Mouse (Mus musculus) left cerebral cortex, adult 8-10 months (tissue): ENCODE measurements around the gene Zfp740. TPM values are rescaled to one million over a fixed set of nuclear protein-coding genes. Genes with fewer than 3 reads are reported as not detected.

Experiments used
- DNase-seq, 2 experiments: peaks; one replicate each; pipeline ENCODE4 v3.0.0; 2022; ENCODE audit warnings: low spot score in 2 of 2
- total RNA-seq, 4 experiments: library from RNA; stranded (reverse); gene quantifications; 2 replicates each; pipeline ENCODE4 v1.2.4; 2022

Gene Zfp740
- total RNA-seq, 4 experiments from 2014 or later = 72.4 to 79.4 (median 73.1) TPM

DNA sequence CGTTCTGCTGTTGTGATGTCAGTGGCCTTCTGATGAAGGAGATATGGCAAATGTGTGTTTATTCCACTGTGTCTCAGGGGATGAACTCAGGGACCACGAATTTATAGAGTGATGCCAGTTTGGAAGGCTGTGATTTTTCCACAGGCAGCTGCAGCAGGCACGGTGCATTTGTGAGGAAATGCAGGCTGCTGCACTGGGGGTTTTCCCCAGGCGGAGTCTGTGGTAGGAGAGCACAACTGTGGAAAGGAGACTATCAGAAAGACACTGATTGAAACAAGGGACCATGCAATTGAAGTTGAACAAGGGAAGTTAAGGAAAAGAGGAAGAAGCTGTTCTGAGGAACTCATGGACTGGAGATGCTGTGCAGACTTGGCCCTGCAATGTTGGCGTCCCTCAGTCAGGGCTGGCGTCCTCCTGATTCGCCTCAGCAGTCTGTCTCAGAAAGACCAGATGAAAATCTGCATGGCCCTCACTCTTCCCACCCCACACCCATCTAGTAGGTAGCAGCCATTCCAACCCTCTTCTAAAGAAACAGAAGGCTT lies 10.7 kb upstream of the Zfp740 start:
- no peak for DNase-seq

DNA sequence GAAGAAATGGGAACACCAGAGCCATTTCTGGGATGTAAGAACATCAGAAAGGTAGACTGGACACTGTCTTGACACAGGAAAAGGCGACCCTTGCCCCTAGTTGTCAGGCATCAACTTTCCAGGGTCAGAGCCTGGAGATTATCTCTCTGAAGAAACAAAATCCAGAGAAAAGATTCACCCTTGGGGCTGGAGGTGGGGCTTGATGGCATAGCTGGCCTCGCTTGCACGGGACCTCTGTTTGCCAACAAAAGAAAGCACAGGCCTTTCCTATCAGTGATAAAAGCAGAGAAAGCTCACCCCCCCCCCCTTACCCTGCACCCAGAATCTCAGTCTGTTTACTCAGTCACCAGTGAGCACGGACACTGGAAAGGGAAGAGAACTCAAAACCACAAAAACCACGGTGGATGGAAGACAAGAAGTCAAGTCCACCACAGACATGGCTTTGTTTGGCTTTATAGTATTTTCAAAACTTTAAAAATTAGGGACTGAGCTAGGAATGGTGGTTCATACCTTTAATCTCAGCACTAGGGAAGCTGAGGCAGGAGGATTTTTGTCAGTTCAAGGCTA lies 10.1 kb upstream of the Zfp740 start:
- DNase-seq = no peak

DNA sequence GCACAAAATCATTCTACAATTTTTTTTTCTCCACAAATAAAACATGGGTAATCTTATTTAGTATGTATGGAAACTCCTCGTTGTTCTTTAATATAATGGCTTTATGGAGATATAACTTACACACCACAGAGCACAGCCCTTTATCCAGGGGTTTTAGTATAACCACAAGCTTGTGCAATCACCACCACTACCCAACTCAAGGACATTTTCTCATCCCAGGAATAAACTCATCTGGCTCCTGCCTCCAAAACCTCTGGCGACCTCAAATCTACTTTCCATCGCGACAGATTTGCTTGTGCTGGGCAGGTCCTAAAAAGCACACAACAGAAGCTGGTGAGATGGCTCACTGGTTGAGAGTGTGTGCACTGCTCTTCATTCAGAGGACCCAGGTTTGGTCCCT lies 9.4 kb upstream of the Zfp740 start:
- no peak for DNase-seq

DNA sequence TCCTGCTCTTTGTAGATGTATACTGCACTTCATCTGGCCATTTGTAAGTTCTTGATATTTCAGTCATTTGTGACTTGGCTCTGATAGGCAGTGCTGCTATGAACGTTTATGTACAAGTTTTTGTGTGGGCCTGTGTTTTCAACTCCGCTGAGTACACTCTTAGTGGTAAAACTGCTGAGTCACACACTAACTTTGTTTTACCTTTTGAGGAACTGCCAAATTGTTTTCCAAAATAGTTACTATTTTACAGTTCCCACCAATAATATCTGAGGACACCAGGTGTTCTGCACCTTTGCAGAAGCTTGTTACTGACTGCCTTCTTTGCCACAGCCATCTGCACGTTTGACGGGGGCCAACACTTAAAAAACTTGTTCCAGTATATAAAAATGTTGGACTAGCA lies 8.6 kb upstream of the Zfp740 start:
- no peak for DNase-seq

DNA sequence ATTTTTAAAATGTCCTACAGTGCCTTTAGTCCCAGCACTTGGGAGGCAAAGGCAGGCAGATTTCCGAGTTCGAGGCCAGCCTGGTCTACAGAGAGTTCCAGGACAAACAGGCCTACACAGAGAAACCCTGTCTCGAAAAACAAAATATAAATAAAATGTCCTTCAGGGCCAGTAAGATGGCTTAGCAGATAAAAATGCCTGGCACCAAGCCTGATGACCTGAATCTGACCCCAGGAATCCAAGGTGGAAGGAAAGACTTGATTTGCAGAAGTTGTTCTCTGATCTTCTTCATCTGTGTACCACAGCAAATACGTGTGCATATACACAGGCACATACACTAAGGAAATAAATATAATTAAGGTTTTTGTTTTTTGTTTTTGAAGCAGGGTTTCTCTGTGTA lies 7.7 kb upstream of the Zfp740 start:
- no peak for DNase-seq

DNA sequence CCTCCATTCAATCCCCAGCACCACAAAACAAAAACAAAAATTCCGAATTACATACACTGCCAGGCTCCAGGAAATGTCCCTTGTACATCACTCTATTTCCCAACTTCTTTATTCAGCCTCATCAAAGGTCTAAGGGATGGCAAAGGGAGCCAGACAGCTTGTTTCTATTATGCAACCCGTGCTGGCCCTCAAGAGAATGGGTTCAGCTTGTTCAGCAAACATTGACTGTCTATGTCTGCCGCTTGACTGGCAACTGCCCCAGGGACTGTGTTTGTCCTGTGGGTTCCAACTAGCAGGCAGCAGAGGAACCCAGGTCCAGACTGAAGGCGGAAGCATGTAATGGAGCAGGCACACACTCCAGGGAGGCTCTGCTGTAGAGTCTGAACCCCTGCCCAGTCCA lies 4.2 kb upstream of the Zfp740 start:
- DNase-seq = no peak

DNA sequence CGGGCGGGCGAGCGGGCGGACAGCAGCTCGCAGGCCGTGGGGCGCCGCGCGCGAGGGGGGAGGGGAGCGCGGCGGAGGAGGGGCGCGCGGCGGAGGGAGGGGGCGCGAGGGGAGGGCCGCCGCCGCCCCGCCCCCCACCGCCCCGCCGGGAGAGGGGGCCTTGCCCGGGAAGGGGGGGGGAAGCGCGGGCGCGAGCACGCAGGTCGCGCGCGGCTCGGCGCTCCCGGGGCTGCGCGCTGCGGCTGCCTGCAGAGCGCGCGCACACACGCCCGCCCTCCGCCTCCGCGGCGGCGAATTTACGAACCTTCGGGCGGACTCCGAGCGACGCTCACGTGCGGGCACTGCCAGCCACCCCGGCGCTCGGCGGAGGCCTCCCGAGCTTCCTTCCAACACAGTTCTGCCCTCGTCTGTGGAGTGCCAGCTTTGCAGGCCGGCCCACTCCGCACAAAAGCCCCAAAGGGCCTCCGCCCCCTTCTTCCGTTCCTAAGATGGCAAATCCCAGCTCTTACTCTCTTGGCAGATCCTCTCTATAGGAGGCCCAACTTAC lies 859 bp downstream of the Zfp740 start:
- peak; percentile 52 to 67 for DNase-seq

DNA sequence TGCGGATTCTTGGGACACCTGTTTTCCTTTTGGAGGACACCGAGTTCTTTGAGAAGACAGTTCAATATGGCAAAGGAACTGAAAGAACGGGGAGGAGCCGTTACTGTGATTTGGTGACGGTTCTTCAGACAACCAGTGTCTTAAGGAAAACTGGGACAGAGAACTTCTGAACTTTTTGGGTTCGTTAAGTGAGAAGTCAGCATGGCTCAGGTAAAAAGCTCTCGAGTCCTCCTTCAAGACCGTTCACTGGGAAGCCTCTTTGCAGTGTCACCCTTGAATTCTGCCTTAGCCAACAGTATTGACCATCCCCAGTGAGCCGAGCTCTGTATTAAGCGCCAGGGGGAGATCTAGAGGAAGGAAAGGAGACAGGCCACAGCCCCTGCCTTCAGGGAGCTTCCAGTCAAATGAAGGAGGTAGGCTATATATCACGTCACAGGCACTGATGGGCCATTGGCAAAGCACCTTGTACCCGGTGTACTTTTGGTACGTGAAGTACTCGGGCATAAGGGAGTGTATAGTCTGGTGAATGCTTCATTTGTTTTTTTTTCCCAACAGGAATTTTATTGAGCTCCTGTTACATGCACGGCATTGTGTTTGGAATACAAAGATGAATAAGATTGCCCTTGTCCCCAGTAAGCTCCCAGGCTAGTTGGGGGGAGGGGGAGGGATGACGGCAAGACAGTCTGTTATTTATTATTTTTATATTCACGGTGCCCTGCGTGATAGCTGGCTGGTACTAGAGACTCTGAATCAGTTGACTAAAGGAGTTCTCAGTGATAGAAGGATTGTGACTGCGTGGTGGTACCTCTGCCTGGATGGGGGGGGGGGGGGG lies 1.8 kb downstream of the Zfp740 start, which contains the start of gene Csad:
Csad (minus strand) TSS at position 51 of the 832 bp plus-strand sequence.
- no peak for DNase-seq

DNA sequence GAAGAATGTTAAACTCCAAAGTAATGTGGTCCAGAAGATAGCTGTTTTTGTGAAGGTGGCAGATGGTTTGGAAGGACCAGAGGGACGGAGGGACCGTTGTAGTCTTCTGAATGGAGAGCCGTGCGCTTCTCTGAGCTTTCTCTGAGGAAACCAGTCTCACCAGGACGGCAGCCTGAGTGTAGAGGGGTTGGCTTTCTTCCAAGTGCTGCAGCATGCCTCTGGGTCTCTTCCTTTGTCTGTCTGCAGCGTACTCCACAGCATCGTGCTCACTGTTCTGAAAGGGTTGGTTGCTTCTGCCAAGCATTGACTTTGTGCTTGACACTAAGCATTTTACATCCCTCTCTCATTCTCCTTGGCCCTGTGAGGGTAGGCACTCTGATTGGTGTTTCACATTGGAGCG lies 2.7 kb downstream of the Zfp740 start:
- DNase-seq = peak in 1 of 2 experiments; percentile 36

DNA sequence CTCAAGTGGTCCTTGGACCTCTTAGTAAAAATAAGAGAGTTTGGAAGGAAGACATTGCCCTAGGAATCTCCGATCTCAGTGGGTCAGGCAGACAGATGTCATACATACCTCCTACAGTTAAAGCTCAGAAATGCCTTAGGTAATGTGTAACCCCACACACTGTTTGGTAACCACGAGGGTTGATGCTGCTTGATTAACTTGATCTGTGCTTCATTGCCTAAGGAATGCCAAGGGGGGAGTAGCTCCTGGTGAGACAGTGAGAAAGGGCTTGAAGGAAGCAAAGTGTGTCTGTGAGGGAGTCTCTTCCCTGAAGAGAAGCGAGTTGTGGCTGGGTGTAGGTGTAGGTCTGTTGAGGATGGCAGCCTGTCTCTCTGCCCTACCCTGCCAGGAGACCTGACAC lies 4.3 kb downstream of the Zfp740 start:
- DNase-seq = no peak

DNA sequence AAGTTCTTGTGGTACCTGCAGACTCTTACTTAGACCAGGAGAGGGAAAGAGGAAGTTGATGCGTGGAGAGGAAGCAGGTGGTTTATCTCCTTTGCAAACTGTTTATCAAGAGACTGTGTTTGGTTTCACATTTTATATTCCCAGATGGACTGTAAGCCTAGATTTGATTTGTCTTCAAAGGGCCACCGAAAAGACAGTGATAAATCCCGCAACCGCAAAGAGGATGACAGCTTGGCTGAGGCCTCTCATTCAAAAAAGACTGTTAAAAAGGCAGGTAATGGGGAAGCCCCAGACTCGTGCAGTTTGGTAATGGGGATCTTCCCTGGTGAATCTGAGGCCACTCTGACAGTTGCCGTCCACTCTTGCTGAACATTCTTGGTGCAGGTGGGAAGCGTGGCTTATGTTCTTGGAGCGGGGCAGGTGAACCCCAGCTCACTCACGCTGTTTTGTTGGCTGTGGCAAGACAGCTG lies 5.1 kb downstream of the Zfp740 start:
- DNase-seq = no peak

DNA sequence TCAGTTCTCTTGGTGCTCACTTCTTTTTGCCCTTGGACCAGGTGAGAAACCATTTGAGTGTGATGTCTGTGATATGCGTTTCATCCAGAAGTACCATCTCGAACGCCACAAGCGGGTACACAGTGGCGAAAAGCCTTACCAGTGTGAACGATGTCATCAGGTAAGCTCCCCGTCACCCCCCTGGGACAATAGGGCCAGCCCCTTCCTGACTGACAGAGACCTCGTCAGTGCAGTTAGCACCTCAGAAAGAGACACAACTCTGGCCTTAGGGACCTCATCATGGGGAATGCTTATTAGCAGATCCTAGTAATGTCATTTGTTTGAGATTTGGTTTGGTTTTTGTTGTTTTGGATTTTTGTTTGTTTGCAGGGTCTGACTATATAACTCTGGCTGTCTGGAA lies 6.1 kb downstream of the Zfp740 start:
- DNase-seq = no peak

DNA sequence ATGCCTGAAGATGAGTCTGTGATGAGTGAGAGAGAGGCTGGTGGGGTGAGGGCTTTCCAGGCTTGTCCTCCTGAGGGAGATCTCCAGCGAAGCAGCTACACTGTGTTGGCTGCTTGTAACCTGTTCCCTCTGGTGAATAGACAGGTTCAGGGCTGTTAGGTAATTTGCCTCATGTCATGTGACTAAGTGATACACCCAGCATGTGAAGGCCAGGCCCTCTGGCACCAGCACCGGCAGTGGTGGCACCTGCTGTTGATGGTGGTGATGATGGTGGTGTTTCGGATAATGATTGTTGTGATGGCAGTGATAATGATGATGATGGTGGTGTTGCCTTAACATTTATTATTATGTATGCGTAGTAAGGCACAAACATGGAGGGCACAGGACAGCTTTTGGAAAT lies 7.8 kb downstream of the Zfp740 start:
- DNase-seq = no peak

DNA sequence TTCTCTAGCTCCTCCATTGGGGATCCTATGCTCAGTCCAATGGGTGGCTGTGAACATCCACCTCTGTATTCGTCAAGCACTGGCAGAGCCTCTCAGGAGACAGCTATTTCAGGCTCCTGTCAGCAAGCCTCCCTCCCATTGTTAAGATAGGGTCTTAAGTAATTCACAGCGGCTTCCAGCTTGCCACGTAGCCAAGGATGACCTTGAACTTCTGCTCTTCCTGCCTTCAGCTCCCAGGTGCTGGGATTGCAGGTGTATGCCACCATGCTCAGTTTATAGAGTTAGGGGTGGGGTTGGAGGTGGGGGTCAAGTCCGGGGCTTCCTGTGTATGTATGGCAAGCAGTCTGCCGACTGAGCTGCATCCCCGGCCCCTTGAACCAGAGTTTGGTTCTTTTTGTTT lies 8.8 kb downstream of the Zfp740 start:
- no peak for DNase-seq

DNA sequence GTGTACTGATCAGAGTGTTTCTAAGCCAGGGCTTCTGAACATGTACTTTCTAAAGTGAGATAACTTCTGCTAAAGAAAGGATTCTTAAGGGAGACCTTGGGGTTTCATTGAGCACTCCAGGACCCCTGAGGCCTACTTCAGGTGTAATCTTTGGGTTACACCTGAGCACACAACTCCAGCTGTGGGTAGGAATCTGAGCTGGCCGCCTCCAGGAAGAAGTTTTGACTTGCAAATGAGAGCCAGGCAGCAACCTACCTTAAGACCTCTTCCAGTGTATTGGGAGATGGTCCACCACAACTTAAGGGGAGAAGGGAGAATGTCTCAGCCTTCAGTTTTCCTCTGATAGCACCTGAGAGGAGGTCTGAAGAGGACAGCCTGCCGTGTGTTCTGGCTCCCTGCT lies 11.1 kb downstream of the Zfp740 start:
- DNase-seq = no peak

DNA sequence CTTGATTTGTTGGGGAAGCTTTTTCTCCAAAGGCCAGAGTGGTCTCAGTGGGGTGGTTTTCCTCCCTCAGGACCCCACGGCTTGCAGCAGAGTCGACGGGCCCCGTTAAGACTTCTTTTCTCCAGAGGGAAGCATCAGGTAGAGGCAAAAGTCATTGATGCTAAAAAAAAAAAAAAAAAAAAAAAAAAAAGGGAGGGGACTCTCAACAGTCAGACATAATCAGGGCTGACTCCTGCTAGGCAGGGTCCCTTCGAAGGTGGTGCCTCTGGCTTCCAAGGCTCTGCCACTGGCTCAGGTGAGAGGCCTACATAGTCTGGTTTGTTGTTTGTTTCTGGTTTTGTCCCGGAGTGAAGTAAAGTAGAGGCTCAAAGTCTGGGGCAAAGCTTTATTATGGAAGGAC lies 12.6 kb downstream of the Zfp740 start:
- no peak for DNase-seq

DNA sequence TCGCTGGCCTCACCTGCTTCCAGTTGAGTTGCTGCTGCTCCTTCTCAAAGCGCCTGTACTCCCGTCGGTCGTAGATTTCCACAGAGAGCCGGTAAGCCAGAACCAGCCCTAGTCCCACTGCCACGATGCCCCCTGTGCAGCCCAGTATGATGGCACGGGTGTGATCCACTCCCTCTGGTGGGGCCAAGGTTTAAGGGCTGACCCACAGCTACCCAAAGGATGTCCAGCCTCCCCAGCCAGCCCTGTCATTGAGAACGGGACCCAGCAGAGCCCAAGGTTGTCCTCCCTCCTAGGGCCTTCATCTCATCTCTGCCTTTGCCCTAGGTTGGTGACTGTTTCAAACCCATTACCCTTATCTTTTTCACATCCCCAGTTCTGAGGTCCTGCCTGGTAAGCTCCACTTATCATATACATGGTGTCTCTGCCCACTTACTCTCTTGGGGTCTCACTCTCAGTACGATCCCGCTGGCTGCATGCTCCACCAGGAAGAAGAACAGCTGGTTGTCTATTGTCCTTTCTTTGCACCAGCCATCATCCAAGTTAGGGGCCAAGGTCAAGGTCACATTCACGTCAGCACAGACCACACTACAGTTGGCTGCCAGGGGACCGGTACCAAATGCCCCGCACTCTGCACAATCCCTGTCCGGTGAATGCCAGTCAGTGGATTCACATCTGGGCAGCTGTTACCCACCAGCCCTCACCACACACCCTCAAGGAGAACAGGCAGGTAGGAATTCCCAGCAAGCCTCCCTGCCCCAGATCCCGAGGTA lies 13.6 kb downstream of the Zfp740 start:
- DNase-seq = no peak

DNA sequence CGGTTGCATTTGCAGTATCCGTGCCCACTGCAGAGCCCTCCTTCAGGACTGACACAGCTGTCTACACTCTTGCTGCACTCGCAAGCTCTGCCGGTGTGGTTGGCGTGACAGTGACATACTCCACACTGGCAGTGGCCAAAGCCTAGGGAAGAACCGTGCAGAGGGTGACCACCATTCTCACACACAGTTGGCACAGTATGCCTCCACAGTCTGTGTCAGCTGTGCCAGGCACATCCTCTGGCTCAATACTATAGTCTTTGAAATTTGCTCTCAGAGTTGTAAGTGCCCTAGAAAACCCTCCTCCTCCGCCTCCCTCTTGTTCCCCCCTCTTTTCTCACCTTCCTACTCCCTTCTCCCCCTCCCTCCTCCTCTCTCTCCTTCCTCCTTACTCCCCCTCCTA lies 14.3 kb downstream of the Zfp740 start:
- DNase-seq = no peak

DNA sequence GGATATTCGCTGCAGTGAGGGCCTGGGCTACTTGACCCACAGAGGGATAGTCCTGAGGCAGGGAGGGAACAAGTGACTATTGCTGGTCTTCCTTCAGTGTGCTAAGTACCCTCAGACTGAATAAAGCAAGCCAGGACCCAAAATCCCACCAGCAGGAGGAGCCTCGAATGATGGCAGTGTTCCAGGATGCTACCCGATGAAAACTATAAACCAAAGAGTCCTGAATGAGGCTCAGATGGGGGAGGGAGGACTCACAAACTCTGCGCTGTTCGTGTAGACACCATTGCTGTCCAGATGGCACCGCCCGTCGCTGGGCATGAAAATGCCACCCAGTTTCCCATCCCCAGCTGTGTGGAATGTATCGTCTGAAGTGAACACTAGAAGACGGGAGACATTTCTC lies 19.3 kb downstream of the Zfp740 start:
- no peak for DNase-seq

DNA sequence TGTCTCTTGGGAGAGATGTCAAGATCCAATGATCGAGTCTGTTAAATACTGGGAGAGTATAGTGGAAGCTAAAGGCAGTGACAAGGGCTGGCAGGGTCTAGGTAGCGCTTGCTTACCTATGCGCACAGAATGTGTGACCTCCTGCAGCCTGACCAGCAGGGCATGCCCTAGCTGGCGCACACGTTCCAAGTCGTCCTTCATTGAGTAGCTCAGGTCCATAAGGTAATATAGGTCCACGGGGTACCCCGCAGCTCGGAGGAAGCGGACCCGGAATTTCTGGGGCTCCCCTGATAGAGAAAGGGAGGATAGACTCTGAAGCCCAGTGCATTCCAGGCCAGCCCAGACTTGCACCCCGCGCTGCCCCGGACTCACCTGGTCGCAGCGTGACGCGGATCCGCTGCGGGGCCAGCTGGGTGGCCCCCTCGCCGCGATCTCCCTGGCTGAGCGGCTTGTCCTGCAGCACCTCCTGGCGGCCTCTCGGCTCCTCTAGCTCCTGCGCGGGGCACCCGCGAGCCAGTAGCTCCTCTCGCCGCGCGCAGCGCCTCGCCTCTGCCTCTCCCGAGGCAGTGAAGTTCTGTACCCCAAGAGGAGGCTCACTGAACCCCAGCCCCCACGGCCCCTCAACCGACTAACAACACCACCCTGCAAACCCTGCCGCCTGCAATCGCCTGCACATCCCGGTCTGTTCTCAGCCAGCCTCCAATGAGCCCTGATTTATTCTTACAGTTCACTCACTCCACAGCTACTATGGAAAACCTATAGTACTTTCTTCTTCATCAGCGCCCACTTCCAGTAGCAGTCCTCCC lies 21.3 kb downstream of the Zfp740 start:
- peak; percentile 49 to 65 for DNase-seq
